Mouse (Mus musculus) thymus, postnatal 0 days (tissue): Measurements from ENCODE around the gene Efcab14. TPM values are rescaled to one million over a fixed set of nuclear protein-coding genes. Genes with fewer than 3 reads are reported as not detected.
A peak's percentile ranks its signal among the peaks of the same experiment; 100 is the strongest.

Experiments used
- DNase-seq: peaks from one replicate; pipeline ENCODE4 v3.0.0-alpha.2; 2015; ENCODE audit warnings: low spot score
- polyA plus RNA-seq: library from polyadenylated mRNA; unstranded; fragments of >200 nt; fragmentation: Nextera tagmentation; extraction: Ambion mirVana; gene quantifications from 2 replicates; pipeline ENCODE4 v1.2.1, GENCODE M21; 2015

Gene Efcab14
- 24.5 and 28.3 TPM in 2 replicates for polyA plus RNA-seq

DNA sequence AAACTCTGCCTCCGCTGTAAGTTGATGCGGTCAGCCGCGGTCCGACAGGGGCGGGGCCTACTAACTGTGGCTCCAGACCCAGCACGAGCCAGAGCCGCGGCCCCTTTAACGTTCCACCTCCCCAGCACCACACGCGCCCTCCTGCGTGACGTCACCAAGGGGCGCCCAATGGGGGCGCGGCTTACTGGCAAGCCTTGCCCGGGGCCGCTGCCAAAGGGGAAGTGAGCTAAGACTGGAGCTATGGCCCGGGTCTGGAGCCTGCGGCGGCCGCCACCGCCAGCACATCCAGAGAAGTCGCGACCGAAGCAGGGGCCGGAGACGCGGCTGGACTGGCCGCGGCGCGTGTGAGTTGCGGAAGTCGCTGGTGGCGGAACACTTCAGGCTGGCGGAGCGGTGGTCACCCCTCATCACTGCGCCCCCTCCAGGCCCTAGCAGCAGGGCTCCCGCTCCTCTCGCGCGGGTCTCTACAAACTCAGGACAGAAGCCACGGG, at the start of gene Efcab14:
Efcab14 (plus strand) TSS at position 194 of the 491 bp plus-strand sequence.
- DNase-seq, result peak; percentile 95

DNA sequence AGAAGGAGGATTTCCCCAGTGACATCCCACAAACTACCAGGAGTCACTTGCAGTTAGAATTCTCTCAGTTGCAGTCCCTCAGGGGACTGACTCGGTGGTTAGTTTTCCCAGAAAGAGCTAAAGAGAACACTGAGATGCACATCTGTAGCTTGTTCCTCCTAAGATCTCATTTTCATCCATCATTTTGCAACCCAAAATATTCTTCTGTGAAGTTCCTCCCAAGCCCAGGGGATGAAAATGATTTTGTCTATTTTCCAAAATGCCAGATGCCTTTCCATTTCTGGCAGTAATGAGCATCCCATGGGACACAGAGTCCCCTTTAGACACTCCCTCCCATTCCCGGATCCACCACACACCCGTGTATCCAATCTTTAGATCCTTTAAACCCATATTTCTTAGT, 36.1 kb upstream of the Efcab14 start:
- DNase-seq, result no peak

DNA sequence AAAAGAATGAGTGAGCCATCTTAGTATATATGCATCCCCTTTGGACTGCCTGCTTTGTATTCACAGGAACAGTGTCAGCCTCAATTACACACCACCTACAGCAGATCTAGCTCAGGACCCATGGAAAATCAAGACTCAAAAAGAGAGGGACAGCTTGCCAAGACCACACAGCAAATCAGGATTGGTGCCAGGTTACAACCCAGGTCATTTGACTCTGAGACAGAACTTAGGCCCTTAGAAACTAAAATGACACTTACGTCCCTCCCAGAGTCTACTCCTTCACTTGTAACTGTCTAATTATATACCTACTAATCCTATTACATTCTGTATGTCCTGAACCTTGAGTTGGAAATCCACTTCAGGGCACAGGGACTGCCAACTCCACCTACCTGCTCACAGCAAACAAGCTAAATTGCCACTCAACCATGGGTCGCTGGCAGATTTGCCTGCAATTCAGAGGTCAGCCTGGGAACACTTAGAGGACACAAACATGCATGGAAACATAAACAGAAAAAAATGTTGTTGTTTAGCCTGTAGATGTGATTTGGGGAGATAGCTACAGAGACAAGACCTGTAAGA, 33.5 kb upstream of the Efcab14 start:
- no peak for DNase-seq

DNA sequence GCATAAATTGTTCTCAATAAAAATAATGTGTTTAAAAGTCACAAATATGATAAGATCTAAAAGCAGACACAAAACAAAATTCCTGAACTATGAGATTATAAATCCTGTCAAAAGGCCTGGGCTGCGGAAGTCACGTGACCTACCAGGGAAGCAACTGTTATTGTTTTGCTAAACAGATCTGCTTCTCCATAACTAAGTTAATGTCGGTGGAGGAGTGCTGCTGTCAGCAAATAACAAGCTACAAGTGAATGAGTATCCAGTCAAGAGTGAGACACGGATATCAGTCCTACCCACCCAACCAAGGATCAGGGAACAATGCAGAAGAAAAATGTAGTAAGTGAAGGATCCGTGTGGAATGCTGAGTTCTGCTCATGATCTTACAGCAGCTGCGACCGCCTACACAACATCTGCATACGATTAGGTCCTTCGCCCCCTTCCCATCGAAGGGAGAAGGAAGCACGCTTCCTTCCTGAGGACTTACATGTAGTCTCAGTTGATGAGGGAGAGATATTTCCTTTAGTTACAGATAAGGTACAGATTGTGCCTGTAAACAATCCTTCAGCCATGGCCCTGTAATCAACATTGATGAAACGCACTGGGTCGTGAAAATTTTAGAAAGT, 28.5 kb upstream of the Efcab14 start:
- DNase-seq, result no peak

DNA sequence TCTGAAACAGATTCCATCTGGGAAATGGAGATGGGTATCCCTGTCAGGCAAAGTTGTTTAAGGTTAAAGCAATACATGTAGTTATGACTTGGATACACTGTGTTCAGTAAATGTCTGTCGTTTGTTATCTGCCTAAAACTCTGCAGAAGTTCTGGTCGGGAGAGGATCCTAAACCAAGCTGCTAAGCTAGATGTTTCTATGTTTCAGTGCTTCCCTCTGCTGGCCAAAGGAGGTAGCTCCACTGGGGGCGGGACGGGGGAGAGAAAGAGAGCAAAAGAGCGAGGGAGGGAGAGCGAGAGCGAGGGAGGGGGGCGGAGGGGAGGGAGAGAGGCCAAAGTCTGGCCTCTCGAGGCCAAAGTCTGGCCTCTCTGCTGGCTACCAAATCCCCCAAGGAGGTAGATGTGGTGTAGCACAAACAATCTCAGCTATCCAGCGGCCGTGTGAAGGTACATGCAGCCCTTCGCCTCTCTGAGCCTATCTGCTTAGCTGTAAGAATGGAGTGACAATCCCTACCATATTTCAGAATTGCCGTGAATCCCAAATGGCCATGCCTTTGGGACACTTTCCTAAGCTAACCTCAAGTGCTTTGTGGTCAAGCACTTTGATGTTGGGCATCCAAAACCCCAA, 27.6 kb upstream of the Efcab14 start:
- DNase-seq, result peak; percentile 51

DNA sequence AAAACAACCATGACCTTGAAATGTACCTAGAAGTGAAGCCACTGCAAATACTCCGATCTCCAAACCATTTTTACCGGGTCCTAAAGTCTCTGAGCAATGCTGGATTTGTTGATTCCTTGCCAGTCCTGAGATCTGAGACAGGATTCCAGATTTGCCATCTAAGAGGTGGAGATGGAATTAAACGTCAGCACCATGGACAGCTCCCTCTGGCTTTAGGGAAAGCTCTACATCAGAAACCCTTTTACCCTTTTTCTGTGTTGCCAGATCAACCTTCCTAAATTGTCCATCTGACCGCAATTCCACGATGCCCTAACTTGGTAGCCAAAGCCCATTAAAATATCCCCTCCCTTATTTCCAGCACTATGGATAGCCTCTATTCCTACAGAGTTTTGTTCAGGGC, 8.8 kb upstream of the Efcab14 start:
- peak; percentile 53 for DNase-seq

DNA sequence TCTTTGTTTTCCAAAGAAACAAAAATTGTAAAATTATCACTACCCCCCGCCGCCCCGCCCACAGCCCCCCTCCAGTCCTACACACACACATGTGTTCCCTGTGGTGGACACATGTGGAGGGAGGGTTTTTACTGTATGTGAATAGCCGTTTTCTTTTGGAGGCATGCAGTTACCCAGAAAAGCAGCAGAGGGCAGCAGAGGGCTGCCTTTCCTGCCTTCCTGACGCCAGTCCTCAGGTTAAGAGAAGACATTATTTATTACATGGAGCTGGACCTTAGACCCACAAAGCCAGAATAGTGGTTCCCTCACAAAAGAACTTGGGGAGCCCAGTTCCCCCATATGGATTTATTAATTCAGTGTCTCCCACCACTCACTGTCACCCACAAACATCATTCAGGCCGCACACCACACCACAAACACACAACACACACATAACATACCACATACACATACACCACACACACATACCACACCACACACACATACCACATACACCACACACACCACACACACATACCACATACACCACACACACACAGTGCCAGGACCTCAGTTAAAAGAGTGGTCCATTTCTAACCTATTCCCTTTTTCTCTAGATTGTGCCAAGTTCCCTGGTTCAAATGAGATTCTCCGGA, 5.8 kb upstream of the Efcab14 start:
- DNase-seq, result peak; percentile 70

DNA sequence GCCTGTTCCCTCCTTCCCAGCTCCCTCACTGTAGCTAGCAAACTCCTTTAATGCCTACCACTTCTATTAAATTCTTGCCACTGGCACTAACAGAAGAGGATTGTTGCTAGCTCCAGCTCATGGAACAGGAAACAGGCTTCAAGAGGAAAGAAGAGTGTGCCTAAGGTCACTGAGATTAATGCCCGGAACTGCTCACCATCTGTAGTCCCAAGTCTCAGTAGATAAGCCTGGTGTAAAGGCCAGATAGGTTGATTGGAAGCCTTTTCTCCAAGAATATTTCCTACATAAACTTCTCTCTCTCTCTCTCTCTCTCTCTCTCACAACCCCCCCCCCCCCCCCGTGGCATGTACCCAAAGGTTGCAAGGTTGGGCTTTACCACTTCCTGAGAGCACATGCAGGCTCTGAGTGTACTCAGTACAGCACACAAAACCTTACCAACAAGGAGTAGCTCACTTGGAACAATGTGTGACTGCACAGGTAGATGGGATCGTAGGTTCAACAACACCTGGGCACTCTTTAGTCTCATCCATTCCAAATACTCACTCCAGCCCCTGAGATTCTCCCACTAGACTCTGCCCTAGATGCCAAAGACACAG, 5.2 kb upstream of the Efcab14 start:
- peak; percentile 30 for DNase-seq

DNA sequence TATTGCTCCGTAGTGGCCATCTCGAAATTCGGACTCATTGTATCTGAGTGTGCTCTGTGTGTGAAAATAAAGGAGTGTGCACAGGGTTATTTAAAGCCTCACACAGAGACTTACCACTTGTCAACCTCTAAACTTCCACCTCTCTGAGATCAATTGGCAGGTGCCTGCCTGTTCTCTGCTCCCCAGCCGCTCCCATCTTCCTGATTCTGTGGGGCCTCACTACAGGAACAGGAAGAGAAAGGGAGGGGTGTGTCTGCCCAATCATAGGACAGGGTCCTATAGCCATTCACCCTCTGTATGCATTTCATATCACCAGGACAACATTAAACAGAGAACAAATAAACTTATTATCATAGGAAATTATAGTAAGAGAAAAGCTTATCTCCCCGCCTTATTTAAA, 3.8 kb upstream of the Efcab14 start:
- DNase-seq, result no peak

DNA sequence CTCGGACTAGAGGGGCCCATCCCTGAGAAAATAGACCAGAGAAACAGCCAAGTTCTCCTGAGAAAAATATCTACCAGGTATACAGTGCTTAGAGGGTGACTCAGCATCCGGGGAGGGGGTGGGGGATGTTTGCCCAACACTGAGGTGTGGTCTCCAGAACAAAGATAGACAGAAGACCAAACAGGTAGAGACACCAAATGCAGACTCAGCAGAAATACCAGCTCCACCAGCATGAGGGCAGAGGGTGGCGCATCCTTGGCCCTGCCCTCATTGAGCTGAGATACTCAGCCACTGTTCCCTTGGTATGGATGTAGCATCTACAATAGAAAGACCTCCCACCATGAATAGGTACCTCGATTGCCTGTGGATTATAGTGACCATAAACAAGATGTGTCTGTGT, 2.7 kb upstream of the Efcab14 start:
- no peak for DNase-seq

DNA sequence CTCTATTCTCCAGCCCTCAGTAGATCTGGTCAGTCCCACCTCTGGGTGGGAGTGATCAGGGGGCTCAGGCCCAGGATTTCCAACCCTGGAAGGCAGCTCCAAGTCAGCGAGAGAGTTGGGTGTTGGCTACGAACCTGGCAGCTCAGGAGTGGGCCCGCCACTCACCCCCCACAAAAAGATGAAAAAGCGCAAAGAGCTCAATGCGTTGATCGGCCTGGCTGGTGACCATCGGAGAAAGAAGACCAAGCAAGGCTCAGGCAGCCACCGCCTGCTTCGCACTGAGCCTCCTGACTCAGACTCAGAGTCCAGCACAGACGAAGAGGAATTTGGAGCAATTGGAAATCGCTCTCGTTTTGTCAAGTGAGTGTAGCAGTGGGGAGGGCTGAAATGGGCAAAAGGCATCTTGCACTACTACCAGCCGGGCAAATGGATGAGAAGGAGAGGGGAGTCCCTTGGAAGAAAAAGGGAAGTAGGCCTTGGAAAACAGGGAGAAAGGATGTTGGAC, 989 bp downstream of the Efcab14 start:
- DNase-seq, result no peak

DNA sequence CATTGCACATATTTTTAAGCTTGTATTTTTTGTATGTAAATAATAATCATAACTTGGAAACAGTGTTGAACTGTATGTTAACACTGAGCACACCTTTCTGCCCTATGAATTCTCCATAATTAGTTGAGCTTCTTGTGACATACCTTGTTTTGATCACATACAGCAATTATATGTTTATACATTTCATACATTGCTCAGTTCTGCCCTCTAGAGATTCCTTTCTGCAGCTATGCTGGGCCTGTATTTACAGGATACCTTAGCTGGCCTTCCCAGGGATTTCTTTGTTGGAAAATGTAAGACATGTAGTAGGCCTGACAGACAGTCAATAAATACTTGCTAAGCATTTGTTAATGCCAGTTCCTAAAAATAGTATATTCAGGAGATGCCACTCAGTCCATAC, 5.1 kb downstream of the Efcab14 start:
- DNase-seq, result no peak

DNA sequence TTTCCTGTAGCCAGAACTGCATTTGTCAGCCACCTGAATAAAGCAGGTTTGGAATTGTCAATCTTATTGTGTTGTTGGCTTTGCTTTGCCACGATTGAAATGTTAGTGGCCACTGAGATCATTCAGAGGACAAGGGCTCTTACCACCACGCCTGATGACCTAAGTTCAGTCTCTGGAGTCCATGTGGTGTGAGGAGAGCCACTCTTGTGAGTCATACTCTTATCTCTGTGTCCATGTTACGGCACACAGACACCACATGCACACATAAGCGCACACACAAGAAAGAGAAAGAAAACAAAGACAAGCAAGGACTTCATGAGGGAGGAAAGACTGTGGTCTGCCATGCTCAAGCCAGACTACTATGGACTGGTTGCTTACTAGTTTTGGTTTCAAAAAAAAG, 5.6 kb downstream of the Efcab14 start:
- DNase-seq, result no peak

DNA sequence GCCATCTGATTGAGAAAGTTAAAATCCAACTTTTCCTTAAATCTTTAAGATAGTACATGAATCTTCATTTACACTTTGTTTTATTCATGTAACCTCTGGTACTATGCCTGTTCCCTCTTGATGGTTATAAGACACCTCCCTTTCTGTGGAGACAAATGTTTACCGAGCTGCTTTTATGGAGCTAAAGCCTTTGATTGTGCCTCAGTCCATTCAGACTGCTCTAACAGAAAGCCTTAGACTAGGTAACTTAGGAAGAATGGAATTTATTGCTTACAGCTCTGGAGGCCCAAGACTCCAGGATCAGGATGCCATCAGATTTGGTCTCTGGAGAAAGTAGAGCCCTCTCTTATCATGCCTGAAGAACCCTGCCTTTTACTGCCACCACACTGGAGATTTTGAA, 10.6 kb downstream of the Efcab14 start:
- DNase-seq, result no peak

DNA sequence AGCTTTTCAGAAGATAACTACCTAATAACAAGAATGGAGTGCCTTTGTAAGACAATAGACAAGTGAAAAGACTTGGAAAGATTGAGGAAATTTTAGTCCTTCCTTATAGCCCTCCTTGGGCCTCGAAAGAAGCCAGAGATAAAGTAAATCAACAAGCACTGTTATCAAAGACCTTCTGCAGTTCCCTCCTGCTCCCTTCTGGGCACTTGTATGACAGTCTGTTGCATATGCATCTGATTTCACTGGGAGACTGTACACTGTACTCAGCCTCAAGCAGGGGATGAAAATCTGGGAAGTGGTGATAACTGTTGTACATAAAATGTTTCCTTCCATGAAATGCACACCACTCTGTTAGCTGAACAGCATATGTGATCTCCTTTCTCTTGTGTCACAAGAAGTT, 11.8 kb downstream of the Efcab14 start:
- DNase-seq, result no peak

DNA sequence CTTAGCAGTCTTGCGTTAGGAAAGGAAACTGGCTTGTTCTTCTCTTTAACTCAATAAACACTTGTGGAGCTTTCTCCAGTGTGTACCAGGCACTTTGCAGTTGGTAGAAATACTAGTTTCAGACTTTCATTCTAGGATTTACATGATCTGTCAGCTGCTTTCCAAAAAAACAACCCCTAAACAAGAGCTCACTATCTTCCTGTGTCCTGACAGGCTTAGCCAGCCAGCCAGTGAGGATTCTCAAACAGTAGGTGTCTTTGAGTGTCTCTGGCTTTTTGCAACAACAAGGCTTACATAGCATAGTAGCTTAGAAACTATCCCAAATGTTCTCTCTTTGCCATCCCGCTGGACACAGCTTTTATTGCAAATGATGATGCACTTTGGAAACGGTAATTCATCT, 16.6 kb downstream of the Efcab14 start:
- DNase-seq, result no peak

DNA sequence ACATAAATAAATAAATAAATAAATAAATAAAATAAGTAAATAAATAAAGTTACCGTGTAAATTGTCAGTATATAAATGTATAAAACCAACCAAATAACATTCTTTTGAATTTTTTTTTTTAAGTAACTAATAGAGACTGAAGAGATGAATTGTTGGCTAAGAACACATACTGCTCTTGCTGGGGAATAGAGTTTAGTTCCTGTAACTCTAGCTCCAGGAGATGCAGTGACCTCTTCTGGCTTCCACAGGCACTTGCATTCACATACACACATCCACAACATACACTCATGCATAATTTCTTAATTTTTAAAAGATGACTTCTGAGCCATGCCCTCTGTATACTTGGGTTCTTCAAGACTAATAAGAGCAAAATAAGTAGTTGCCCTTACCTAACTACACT, 17.3 kb downstream of the Efcab14 start:
- no peak for DNase-seq

DNA sequence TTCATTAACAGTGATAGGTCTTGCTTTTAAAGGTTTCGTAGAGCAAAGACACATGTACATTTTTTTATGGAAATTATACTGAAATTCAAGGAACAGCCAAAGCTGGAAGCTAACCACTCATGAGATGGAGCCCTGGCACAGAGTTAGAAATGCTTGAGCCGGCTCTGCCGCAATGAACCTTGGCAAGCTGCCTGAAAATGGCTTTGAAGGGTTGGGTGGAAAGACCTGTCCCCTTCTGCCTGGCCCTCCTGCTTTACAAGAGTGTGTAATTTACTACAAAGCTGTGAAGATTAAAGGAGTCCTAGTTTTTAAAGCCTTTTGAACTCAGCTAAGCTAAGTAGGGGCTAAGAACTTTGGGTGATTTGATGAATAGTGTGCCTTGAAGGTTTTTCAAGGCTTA, 23.7 kb downstream of the Efcab14 start:
- DNase-seq, result no peak

DNA sequence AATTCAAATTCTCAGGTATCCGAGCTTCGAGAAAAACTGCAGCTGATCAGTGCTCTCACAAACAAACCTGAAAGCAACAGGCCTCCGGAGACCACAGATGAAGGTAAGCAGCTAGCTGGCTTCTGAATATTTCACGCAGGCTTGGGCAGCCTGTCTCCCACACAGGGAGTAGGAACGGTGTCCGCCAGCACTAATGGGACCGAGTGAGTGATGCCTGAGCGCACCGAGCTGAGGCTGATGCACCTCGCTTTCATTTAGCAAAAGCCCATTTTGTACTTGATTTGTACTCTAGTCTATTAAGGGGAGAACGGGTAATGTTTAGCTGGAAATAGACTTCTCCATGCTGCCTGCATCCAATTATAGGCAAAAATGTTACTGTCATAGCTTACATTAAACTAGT, 27.0 kb downstream of the Efcab14 start:
- DNase-seq, result no peak

DNA sequence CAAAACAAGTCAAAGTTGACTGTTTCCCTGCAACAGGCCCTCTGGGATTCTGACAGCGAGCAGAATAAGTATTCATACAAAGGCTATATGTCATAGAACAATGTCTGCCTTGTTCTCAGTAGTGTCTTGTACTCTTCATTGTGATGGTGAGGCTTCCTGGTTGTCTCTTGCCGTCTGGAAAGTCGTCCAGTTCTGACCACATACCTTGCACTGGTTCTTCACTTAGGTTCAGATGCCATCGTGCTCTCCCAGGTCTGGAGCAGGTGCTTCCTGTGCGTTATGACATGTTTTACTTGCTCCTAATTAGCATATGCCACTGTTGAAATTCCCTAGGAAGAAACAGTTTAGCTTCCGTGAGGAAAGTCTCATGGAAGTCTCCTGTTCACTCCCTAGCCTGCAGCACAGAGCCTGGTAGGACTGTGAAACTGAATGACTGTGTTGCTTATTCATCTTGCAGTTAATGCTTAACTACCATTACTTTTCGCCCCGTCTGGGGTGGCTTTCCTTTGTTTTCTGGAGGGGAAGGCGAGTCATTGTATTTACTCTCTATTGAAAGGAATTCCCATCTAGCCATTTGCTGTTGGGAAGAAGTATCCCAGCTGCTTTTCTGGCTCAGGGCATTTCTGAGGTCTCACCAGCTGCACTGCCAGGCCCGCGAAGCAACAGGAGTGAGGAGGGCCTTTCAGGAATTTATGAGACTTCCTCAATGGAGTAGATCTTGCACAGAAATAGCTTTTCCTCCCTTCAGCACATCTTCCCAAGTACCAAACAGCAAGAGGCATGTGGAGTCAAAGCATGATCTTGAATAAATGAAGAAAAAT, 30.3 kb downstream of the Efcab14 start:
- DNase-seq, result no peak

DNA sequence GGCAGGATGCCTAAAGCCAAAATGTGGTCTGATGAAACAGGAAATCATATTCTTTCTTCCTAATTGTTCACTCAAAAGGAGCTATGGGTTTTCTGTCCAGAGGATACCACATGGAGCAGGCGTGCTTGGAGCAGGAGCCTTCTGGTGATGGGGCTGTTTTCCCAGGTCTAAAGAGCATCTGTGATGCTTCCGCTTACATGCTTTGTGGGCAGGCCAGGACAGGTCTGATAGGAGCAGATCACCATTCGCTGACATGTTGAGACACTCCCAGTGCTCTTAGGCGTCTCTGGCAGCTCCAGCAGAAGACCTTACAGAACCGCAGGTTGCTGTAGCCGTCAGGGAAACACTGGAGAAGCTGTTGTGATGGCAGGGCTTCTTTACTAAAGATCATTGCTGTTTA, 37.5 kb downstream of the Efcab14 start:
- DNase-seq, result no peak
